ENCODE assay signal across 19 mouse cellular contexts in the genomic region with DNA sequence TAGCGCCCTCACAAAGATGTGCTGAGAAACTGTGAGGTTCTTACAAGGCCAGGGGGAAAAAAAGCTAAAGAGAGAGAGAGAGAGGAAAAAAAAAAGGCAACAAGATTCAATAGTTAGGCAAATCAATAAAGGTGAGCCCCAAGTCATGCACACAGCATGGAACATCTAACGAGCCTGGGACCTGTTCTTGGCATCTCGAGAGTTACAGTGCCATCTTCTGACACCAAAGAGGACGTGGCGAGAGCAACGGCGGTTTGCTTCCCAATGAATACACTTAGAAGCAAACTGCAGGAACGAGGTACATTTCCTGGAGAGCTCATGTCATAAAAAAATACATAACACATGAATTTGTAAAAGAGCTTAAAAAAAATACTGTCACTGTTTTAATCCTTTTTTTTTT. TPM values are rescaled to one million over a fixed set of nuclear protein-coding genes. Genes with fewer than 3 reads are reported as not detected.
DNase-seq lines count a peak whose midpoint lies in the region; ATAC-seq and TF ChIP-seq lines count a peak whose summit lies in the region.
"Had no signal": no experiment of that assay in that cellular context is flagged by ENCODE, and none has a peak within 500 bp of the region (broad histone marks: within the 10 kb centered on the region; RNA-seq: fewer than 3 reads in every experiment).

No protein-coding gene starts in this region.

- H3K27me3 ChIP-seq in forebrain, postnatal 0 days (ENCODE audit: insufficient read depth, low read length), result no peaks in the 10 kb centered on the region
- H3K27me3 ChIP-seq in forebrain, embryonic 11.5 days (ENCODE audit: control insufficient read depth, insufficient read depth, low read length), result no peaks in the 10 kb centered on the region
- no peaks in the 10 kb centered on the region for H3K27me3 ChIP-seq in kidney, adult 2 months (replicated peaks; ENCODE audit: control insufficient read depth, insufficient read depth, low read length)
- no peaks in the 10 kb centered on the region for H3K27me3 ChIP-seq in lung, embryonic 14.5 days (ENCODE audit: insufficient read depth, low read length)
- H3K27me3 ChIP-seq: Patski had no signal

- no peak for TF ChIP-seq POLR2A in kidney, adult 2 months (IDR thresholded peaks at IDR 0.05; ENCODE audit: low read depth, low read length)
- no peak for TF ChIP-seq POLR2A in cortical plate, adult 2 months (IDR thresholded peaks at IDR 0.05; ENCODE audit: extremely low read depth, insufficient read depth, low read length)

- no peak overlapping the region for H3K4me3 ChIP-seq in forebrain, postnatal 0 days (ENCODE audit: low read depth, low read length)
- H3K4me3 ChIP-seq in forebrain, embryonic 11.5 days (ENCODE audit: low read depth, low read length), result no peak overlapping the region
- H3K4me3 ChIP-seq in kidney, adult 2 months (ENCODE audit: insufficient read depth, low read depth, low read length), result no peak overlapping the region
- H3K4me3 ChIP-seq in lung, embryonic 14.5 days (ENCODE audit: low read depth, low read length), result no peak overlapping the region
- H3K4me3 ChIP-seq in cortical plate, adult 2 months (ENCODE audit: insufficient read depth, low read length), result no peak overlapping the region
- H3K4me3 ChIP-seq: limb, embryonic 10.5 days had no signal

- no peaks in the 10 kb centered on the region for H3K9me3 ChIP-seq in forebrain, postnatal 0 days (ENCODE audit: low read length)
- no peaks in the 10 kb centered on the region for H3K9me3 ChIP-seq in forebrain, embryonic 11.5 days (ENCODE audit: control insufficient read depth, low read length)
- H3K9me3 ChIP-seq in lung, embryonic 14.5 days (ENCODE audit: low read depth, low read length), result no peaks in the 10 kb centered on the region
- H3K9me3 ChIP-seq: limb, embryonic 10.5 days had no signal

- peak; percentile 35 for DNase-seq in forebrain, postnatal 0 days
- DNase-seq in forebrain, embryonic 11.5 days (ENCODE audit: low spot score), result no peak
- DNase-seq in kidney, adult 2 months, result no peak
- DNase-seq in kidney, postnatal 36 days, result no peak
- DNase-seq in lung, embryonic 14.5 days, result no peak
- DNase-seq in lung, postnatal 25 days (ENCODE audit: low spot score), result no peak
- DNase-seq: adrenal gland, postnatal 25 days; B cell, adult 2 months; cerebellum, adult 9-10 months; gastrocnemius, postnatal 25 days; heart, postnatal 36 days; kidney, adult 9 months; right cerebral cortex, postnatal 25 days; thymus, postnatal 14 days had no signal

- H3K9ac ChIP-seq in forebrain, postnatal 0 days, result no peak overlapping the region
- no peak overlapping the region for H3K9ac ChIP-seq in forebrain, embryonic 11.5 days (ENCODE audit: low read length)
- H3K9ac ChIP-seq in lung, embryonic 14.5 days, result no peak overlapping the region

- no peak overlapping the region for H3K27ac ChIP-seq in forebrain, postnatal 0 days (ENCODE audit: low read depth, low read length)
- no peak overlapping the region for H3K27ac ChIP-seq in forebrain, embryonic 11.5 days (ENCODE audit: low read depth, low read length)
- H3K27ac ChIP-seq in kidney, adult 2 months (ENCODE audit: insufficient read depth, low read depth, low read length), result no peak overlapping the region
- H3K27ac ChIP-seq in lung, embryonic 14.5 days (ENCODE audit: low read depth), result no peak overlapping the region
- no peak overlapping the region for H3K27ac ChIP-seq in cortical plate, adult 2 months (ENCODE audit: insufficient read depth, low read length)
- H3K27ac ChIP-seq: limb, embryonic 10.5 days had no signal

- WGBS in forebrain, postnatal 0 days, result 42% methylated on average over 8 of the region's 8 CpGs
- WGBS in forebrain, embryonic 11.5 days, result 70% methylated on average over 8 of the region's 8 CpGs
- 52% methylated on average over 8 of the region's 8 CpGs for WGBS in kidney, adult 2 months
- WGBS in lung, embryonic 14.5 days, result 66% methylated on average over 8 of the region's 8 CpGs

- peak; percentile 54 for TF ChIP-seq CTCF in forebrain, postnatal 0 days (IDR thresholded peaks at IDR 0.05; ENCODE audit: low read depth)
- peak; percentile 63 for TF ChIP-seq CTCF in kidney, adult 2 months (conservative IDR thresholded peaks at IDR 0.05; ENCODE audit: insufficient read depth, insufficient read length, low read depth, low read length)
- peak; percentile 32; the same call in 1 of the 2 replicates for TF ChIP-seq CTCF in lung, embryonic 14.5 days (IDR thresholded peaks at IDR 0.05; ENCODE audit: low read depth)
- peak; percentile 48 for TF ChIP-seq CTCF in cortical plate, adult 2 months (IDR thresholded peaks at IDR 0.05; ENCODE audit: extremely low read depth, insufficient read depth, low read length)

- peaks cover 83% of the 10 kb centered on the region for H3K36me3 ChIP-seq in forebrain, postnatal 0 days (ENCODE audit: insufficient read depth)
- H3K36me3 ChIP-seq in forebrain, embryonic 11.5 days (ENCODE audit: control insufficient read depth, insufficient read depth, low read length), result peaks cover 7% of the 10 kb centered on the region
- H3K36me3 ChIP-seq in kidney, adult 2 months (ENCODE audit: control insufficient read depth, insufficient read depth, low read length), result peaks cover 3% of the 10 kb centered on the region
- H3K36me3 ChIP-seq in lung, embryonic 14.5 days (ENCODE audit: insufficient read depth), result peaks cover 96% of the 10 kb centered on the region

- no peak overlapping the region for H3K4me2 ChIP-seq in forebrain, postnatal 0 days (ENCODE audit: low read depth)
- H3K4me2 ChIP-seq in forebrain, embryonic 11.5 days (ENCODE audit: low read depth, low read length, severe bottlenecking), result no peak overlapping the region
- H3K4me2 ChIP-seq in lung, embryonic 14.5 days, result no peak overlapping the region
- H3K4me2 ChIP-seq: heart, embryonic 11.5 days had no signal

- ATAC-seq in forebrain, postnatal 0 days, result 0 out of 2 replicates have a peak, but pooled peaks have one; percentile 32
- no peak for ATAC-seq in forebrain, embryonic 11.5 days (replicated peaks; ENCODE audit: low FRiP score)
- ATAC-seq in lung, embryonic 14.5 days (ENCODE audit: insufficient read depth), result no peak
- ATAC-seq in erythroid progenitor cell, adult 5-6 weeks (replicated peaks; ENCODE audit: low FRiP score, poor library complexity, severe bottlenecking), result no peak
- ATAC-seq: Patski had no signal

- no peaks in the 10 kb centered on the region for H3K4me1 ChIP-seq in forebrain, postnatal 0 days (ENCODE audit: insufficient read depth)
- no peaks in the 10 kb centered on the region for H3K4me1 ChIP-seq in forebrain, embryonic 11.5 days (replicated peaks; ENCODE audit: control insufficient read depth, insufficient read depth, low read length)
- no peaks in the 10 kb centered on the region; the same call in 1 of the 2 replicates for H3K4me1 ChIP-seq in kidney, adult 2 months (ENCODE audit: control insufficient read depth, insufficient read depth, low read length)
- no peaks in the 10 kb centered on the region for H3K4me1 ChIP-seq in lung, embryonic 14.5 days (ENCODE audit: insufficient read depth)
- H3K4me1 ChIP-seq in cortical plate, adult 2 months (ENCODE audit: control insufficient read depth, insufficient read depth, low read length), result no peaks in the 10 kb centered on the region
- H3K4me1 ChIP-seq: limb, embryonic 10.5 days had no signal

RNA-seq across cellular contexts. Expression of gene Cfap20, which starts 17.8 kb away (rescaled TPM):
- total RNA-seq in forebrain, postnatal 0 days (2014; rRNA removed), result 88.8 and 94.2 TPM in 2 replicates
- polyA plus RNA-seq in forebrain, postnatal 0 days (2015; fragmentation: Nextera tagmentation; extraction: Ambion mirVana), result 106 and 125 TPM in 2 replicates
- polyA plus RNA-seq in forebrain, embryonic 11.5 days (2014; fragmentation: Nextera tagmentation; extraction: Ambion mirVana), result 145 and 147 TPM in 2 replicates
- 35.7 and 41.2 TPM in 2 replicates for polyA plus RNA-seq in kidney, adult 2 months (2012; rRNA removed)
- 162 and 169 TPM in 2 replicates for polyA plus RNA-seq in lung, embryonic 14.5 days (2014; fragmentation: Nextera tagmentation; extraction: Ambion mirVana)
- 86.3 and 90.4 TPM in 2 replicates for polyA plus RNA-seq in cortical plate, adult 2 months (2012; rRNA removed)
- total RNA-seq in erythroid progenitor cell, adult 5-6 weeks (2015; ENCODE audit: low replicate concordance), result 30.2 and 44.3 TPM in 2 replicates
- 13.2 and 20.3 TPM in 2 replicates for total RNA-seq in erythroid progenitor cell, adult 5-6 weeks (2017; ENCODE audit: low replicate concordance)

RNA-seq across cellular contexts. Expression of gene Csnk2a2, which starts 37.3 kb away (rescaled TPM):
- 26.7 TPM in 2 replicates for total RNA-seq in forebrain, postnatal 0 days (2014; rRNA removed)
- 7.7 and 9.9 TPM in 2 replicates for polyA plus RNA-seq in forebrain, postnatal 0 days (2015; fragmentation: Nextera tagmentation; extraction: Ambion mirVana)
- 17.1 and 21.2 TPM in 2 replicates for polyA plus RNA-seq in forebrain, embryonic 11.5 days (2014; fragmentation: Nextera tagmentation; extraction: Ambion mirVana)
- polyA plus RNA-seq in kidney, adult 2 months (2012; rRNA removed), result 15.7 and 19.6 TPM in 2 replicates
- 18.4 and 22.8 TPM in 2 replicates for polyA plus RNA-seq in lung, embryonic 14.5 days (2014; fragmentation: Nextera tagmentation; extraction: Ambion mirVana)
- polyA plus RNA-seq in cortical plate, adult 2 months (2012; rRNA removed), result 51.3 and 56.8 TPM in 2 replicates
- 22.2 and 69.9 TPM in 2 replicates for total RNA-seq in erythroid progenitor cell, adult 5-6 weeks (2015; ENCODE audit: low replicate concordance)
- 28.4 and 33.0 TPM in 2 replicates for total RNA-seq in erythroid progenitor cell, adult 5-6 weeks (2017; ENCODE audit: low replicate concordance)
